Mouse (Mus musculus) layer of hippocampus, adult 2 months (tissue): ENCODE measurements around the gene Cdkl4. TPM values are rescaled to one million over a fixed set of nuclear protein-coding genes. Genes with fewer than 3 reads are reported as not detected.
A peak's percentile ranks its signal among the peaks of the same experiment; 100 is the strongest.

Experiments
- DNase-seq, 2 experiments: peaks; one replicate each; pipeline ENCODE4 v3.0.0; 2022; ENCODE audit warnings: low spot score in 2 of 2
- H3K27ac ChIP-seq: fragments of 200-600 bp; 2 replicates; pipeline ENCODE4 v1.8.1; 2022
- H3K4me3 ChIP-seq: fragments of 200-600 bp; 2 replicates; pipeline ENCODE4 v1.8.1; 2022; ENCODE audit warnings: mild to moderate bottlenecking
- CTCF ChIP-seq: fragments of 200-600 bp; conservative IDR thresholded peaks from 2 replicates; pipeline ENCODE4 v1.8.1; 2022; ENCODE audit warnings: antibody characterized with exemption, mild to moderate bottlenecking, moderate library complexity
- long read RNA-seq, 2 experiments: library from polyadenylated mRNA; stranded (forward); transcript quantifications; one replicate each; pipeline ENCODE4 v2.0.0; 2021; ENCODE audit warnings: borderline mapping rate in 2 of 2
- total RNA-seq, 2 experiments: library from RNA; stranded (reverse); gene quantifications; 2 replicates each; pipeline ENCODE4 v1.2.3; 2021

Gene Cdkl4
- total RNA-seq: 10 to 100 TPM; 14.0 to 16.3 TPM
- long read RNA-seq, experiment 1, transcript Cdkl4-202 (10 exons, 1,991 nt): major isoform, 8 of 21 reads
- long read RNA-seq, experiment 1, transcript Cdkl4-203 (10 exons, 3,078 nt): minor isoform, 5 of 21 reads
- long read RNA-seq, experiment 1, partial matches to known transcripts: 3 of 21 reads
- long read RNA-seq, experiment 1, other reads (novel, unspliced or antisense): 5 of 21 reads
- long read RNA-seq, experiment 2, transcript Cdkl4-203 (10 exons, 3,078 nt): minor isoform, 6 of 40 reads
- long read RNA-seq, experiment 2, transcript Cdkl4-202 (10 exons, 1,991 nt): major isoform, 19 of 40 reads
- long read RNA-seq, experiment 2, partial matches to known transcripts: 4 of 40 reads
- long read RNA-seq, experiment 2, other reads (novel, unspliced or antisense): 11 of 40 reads

DNA sequence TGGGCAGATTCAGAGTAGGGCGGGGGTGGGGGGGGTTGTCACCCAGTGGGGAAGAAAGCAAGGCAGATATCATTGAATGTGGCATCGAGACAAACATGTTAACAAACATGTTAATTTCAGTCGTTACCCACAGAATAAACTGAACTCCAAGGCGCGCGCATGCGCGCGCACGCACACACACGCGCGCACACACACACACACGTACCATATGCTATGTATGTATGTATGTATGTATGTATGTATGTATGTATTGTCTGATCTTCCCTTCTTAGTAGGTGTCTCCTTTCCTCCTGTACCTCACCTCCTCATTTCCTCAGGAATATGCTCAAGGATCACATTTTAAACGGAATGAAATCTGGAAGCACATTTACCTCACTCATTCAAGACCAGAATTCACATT is at the start of gene Cdkl4:
Cdkl4 (minus strand) TSS at position 175 of the 400 bp plus-strand sequence.
- Histone ChIP-seq H3K27ac (peak within 1 kb of the TSS; percentile 82), H3K4me3 (peak within 1 kb of the TSS; percentile 56)
- DNase-seq: no peak
- no peak for TF ChIP-seq CTCF

DNA sequence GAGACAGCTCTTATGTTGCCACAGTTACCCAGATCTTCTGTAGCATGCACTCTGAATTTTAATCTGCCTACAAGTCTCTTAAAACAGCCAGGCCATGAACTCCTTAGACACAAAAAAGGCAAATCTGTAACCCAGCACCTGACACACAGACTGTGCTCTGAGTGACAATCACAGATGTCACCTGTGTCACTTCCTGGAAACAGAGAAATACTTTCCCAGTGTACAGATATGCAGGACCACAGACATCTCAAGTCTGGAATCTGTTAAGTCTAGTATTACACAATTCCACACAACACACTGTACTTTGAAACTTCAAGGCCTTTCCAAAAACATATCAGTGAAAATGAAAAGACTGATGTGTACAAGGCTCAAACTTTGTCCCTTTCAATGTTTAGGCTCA is 47.4 kb upstream of the Cdkl4 start:
- Histone ChIP-seq H3K4me3 (no peak overlapping the region), H3K27ac (no peak overlapping the region)
- TF ChIP-seq CTCF: no peak
- no peak for DNase-seq

DNA sequence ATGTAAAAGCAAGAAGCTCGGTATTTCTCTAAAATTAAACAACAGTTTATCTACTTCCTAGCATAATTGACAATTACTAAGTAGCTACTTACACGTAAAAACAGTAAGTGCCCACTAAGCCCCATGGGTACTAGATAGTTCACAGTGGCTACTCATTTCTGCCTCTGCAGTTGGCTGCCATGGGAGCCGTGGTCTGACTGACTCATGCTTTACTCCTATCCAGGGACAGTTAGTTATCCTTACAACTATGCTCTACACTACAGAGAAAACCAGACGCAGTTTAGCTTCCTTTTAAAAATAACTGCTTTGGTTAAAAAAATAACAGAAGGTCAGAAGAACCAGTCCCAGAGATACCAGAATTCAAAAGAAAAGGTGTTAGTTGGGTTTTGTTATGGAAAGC is 44.1 kb upstream of the Cdkl4 start:
- peak overlapping the region; percentile 43; the same call in 1 of the 2 replicates for H3K27ac ChIP-seq
- TF ChIP-seq CTCF: no peak
- no peak overlapping the region for H3K4me3 ChIP-seq
- DNase-seq: no peak

DNA sequence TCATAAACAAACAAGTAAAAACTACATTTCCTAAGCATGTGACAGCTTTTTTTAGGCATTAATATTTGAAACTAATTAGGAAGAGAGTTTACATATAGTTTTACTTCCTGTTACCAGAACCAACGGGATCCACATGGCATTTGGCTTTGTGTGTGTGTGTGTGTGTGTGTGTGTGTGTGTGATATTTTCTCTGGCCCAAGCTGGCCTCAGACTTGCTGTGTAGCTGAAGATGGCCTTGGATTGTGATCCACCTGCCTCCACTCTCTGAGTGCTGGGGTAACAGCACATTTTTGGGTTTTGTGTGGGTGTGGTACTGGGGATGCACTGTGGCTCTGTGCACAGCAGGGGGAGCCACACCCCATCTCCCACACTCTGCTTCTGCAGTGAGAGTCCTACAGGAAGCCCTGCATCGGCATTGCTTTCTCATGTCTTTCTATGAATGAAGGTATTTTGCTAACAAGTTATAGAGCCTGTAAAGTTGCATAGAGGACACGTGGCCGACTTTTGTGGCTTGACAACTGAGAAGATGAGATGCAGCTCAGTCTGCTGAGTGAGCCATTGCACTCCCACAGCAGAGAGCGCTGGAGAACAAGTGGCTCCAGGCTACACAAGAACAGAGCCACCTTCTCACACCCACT is 43.3 kb upstream of the Cdkl4 start:
- peak; percentile 93 for TF ChIP-seq CTCF
- Histone ChIP-seq H3K4me3 (no peak overlapping the region), H3K27ac (peak overlapping the region; percentile 47; the same call in 1 of the 2 replicates)
- DNase-seq: peak; percentile 69 to 73

DNA sequence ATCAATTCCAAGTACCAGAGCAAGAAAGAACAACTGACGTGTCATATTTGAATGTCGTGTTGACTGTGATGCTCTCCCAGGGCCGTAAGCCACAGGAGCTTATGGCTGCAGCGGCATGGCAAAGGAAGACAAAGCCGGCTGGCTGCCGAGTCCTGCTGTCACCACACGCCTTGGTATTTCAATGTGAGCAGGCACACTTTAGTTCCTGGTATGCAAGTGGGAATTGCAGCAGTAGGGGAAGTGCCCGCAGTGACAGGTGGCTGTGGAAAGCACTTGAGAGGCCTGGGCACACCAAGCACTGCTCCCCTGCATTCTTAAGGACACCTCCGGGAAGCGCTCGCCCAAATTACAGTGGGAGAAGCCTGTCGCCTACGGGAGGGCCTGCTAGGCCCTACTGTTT is 41.9 kb upstream of the Cdkl4 start:
- H3K27ac ChIP-seq: peak overlapping the region; percentile 47; the same call in 1 of the 2 replicates

DNA sequence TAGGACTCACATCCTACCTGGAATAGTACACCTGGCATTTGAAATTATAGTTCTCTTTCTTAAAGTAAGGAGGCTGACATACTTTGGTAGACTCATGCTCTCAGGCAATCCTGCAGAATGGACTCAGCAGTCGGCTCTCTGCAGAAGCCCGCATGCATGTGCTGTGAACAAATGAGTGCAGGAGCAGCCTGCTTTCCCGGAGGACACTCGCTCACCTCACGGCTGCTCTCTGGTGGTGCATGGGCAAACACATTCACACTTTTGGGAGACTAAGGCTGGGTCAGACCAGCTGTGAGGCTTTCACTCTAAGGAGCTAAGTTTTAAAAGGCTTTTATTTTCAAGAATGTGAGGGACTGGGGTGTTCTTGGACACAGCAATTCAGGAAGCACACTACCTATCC is 41.3 kb upstream of the Cdkl4 start:
- TF ChIP-seq CTCF: peak; percentile 22
- peak overlapping the region; percentile 47 for H3K27ac ChIP-seq
- H3K4me3 ChIP-seq: no peak overlapping the region
- DNase-seq: no peak

More for the DNA sequence above, 41.9 kb upstream of the Cdkl4 start:
- no peak overlapping the region for H3K4me3 ChIP-seq
- peak; percentile 20 to 41 for DNase-seq
- no peak for TF ChIP-seq CTCF

DNA sequence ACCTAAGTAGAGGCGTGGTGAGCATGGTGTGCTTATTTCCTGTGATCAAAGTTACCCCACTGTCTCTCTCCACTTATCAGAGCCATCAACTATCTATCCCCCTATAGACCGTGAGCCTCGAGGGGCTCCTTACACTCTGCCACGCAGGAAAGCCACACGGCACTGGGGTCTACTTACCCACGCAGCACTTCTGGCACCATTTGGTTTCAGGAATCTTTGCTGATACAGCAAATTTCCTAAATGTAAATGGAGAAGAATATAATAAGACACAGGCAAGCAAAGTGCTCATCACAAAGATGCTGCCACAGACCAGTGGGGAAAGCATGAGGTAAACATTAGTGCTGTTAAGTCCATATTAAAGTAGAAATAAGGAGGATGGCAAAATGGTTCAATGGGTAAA is 26.2 kb upstream of the Cdkl4 start:
- no peak overlapping the region for H3K27ac ChIP-seq

DNA sequence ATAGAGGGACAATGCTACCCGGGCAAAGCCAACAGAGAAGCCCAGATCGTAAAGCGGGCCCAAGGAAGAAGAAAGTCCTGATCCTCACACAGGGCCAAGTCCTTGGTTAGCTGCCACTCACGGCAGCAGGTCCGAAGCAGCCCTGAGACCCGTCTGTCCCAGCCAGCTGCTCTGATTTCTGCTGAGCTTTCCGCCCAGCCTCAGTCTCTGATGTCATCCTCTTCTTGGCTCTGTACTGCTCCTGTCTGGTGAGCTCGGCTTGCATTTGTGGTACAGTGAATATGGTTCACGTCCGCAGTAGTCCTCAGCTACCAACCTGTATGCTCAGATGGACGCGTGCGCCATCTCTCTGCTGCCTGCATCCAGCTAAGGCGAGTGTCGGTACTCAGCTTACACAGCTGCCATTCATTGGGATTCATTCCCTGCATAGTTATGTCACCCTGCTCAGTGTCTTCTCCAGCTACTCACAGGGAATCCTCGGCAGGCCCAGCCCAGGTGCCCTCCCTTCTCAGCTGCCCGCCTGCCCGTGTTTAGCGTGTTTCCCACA is 25.5 kb upstream of the Cdkl4 start:
- Histone ChIP-seq H3K27ac (peak overlapping the region; percentile 32; the same call in 1 of the 2 replicates), H3K4me3 (no peak overlapping the region)
- no peak for TF ChIP-seq CTCF
- no peak for DNase-seq

More for the DNA sequence above, 26.2 kb upstream of the Cdkl4 start:
- DNase-seq: no peak
- TF ChIP-seq CTCF: no peak
- no peak overlapping the region for H3K4me3 ChIP-seq

DNA sequence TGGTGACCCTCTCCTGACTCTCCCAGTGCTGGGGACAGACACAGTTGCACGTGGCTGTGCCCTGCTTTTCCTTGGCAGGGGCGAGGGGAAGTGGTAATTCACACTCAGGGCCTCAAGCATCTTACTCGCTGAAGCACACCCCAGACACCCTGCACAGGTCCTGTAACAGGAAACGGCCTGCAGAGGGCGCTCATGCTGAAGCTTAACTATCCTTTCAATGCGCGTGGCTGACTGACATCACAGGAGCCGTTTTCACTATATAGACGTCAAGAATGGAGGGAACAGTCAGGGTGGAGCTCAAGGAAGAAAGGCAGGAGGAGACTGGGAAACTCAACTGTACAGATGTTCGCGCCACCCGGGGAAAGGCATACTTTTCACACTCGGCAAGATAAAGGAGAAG is 23.8 kb upstream of the Cdkl4 start:
- peak; percentile 80 for TF ChIP-seq CTCF
- Histone ChIP-seq H3K27ac (no peak overlapping the region), H3K4me3 (no peak overlapping the region)
- peak; percentile 22 to 69 for DNase-seq

DNA sequence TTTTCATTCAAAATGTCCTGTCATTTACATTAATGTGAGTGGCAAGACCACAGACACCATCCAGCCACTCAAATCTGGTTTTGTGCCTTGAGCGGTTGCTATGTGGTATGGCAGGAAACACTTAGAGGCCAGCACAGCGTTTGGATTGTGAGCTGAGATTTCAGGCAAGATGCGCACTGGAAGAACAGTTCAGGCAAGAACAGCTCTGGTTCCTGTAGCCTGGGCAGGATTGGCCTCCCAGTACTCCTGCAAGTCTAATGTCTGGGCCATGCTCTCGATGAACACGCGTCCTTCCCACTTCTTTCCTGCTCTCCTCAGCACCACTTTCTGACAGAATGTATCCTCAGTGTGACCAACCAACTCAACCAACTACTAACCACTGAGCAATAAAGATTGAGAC is 5.4 kb upstream of the Cdkl4 start:
- Histone ChIP-seq H3K4me3 (no peak overlapping the region), H3K27ac (no peak overlapping the region)
- no peak for TF ChIP-seq CTCF
- no peak for DNase-seq

DNA sequence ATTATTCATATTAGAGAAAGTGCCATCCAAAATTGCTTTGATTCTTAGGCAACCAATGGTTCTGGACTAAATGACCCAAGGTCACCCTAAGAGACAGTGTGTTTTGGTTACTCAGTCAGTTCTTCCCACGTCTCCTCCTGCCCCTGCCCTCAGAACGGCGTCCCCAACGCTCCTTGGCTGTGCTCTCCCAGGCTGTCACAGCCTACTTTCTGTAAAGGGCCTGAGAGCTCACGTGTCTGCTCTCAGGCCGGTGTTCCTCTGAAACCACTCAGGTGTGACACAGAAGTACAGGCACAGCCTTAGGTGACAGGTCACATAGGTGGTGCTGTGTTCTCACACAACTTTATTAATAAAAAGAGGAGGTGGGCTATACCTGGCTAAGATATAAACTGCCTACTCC is 2.3 kb upstream of the Cdkl4 start:
- no peak overlapping the region for H3K27ac ChIP-seq
- H3K4me3 ChIP-seq: no peak overlapping the region
- no peak for TF ChIP-seq CTCF
- DNase-seq: no peak

DNA sequence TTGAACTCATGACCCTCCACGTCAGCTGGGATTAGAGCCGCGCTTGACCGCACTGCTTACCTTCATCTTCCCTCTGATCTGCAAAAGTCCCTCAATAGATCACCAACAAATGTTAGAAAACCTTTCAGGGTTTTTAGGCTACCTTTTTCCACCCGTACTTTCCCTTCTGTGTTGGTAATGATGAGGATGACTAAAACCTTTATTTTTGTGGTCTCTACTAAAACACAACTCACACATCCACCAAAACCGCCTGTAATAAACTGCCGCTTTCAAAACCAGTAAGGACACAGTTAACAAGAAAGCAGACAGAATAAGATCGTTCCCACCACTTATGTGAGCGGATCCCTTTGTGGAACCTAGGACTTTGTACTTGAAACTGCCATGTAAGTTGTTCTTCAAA is 1.5 kb upstream of the Cdkl4 start:
- no peak for DNase-seq
- no peak for TF ChIP-seq CTCF
- H3K4me3 ChIP-seq: no peak overlapping the region
- H3K27ac ChIP-seq: no peak overlapping the region

DNA sequence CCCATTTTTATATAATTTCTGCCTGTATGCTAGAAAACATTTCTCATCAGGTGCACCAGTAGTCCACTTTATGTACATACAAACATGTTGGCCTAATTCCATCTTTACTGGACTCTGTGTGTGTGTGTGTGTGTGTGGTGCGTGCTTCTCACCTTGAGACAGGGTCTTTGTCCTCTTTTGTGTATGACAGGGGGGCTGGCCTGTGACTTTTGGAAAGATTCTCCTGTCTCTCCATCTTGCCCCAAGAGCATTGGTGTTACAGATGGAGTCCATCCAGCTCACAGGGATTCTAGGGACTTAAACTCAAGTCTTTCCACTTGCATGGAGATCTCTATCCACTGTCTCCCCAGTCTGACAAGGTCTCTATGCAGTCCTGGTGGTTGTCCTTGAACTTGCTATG is 428 bp upstream of the Cdkl4 start:
- TF ChIP-seq CTCF: no peak
- no peak for DNase-seq
- H3K4me3 ChIP-seq: peak overlapping the region; percentile 56
- H3K27ac ChIP-seq: peak overlapping the region; percentile 82
